Mouse (Mus musculus) cortical plate, adult 2 months (tissue): ENCODE data around the gene Apeh.

Source experiments
- CTCF ChIP-seq: fragments of 200-500 bp; IDR thresholded peaks from 2 replicates; pipeline ENCODE4 v1.5.1; 2011; ENCODE audit warnings: mild to moderate bottlenecking, control low read depth, low read length; ENCODE audit not compliant: insufficient read depth; ENCODE audit errors: extremely low read depth
- POLR2A ChIP-seq: fragments of 200-500 bp; IDR thresholded peaks from 2 replicates; pipeline ENCODE4 v1.6.1; 2011; ENCODE audit warnings: mild to moderate bottlenecking, low read length, control low read depth; ENCODE audit not compliant: insufficient read depth; ENCODE audit errors: extremely low read depth

- TF ChIP-seq CTCF (no peak), POLR2A (no peak)
These were observed 18.4 kb upstream of the Apeh start for GRCm38 (mm10) chr9:108112719-108113340.
